Mouse (Mus musculus) bone marrow macrophage, adult 2 months (primary cell): ENCODE results near the gene Tef. TPM values are rescaled to one million over a fixed set of nuclear protein-coding genes. Genes with fewer than 3 reads are reported as not detected.

Source experiments
- H3K27ac ChIP-seq: 2 replicates; pipeline ENCODE4 v1.5.1; 2012; ENCODE audit warnings: low read depth, low read length; ENCODE audit not compliant: insufficient read depth
- H3K4me1 ChIP-seq: 2 replicates; pipeline ENCODE4 v1.6.1; 2012; ENCODE audit warnings: low read length; ENCODE audit not compliant: control insufficient read depth, insufficient read depth
- H3K4me3 ChIP-seq: 2 replicates; pipeline ENCODE4 v1.5.1; 2012; ENCODE audit warnings: mild to moderate bottlenecking, low read length, moderate library complexity; ENCODE audit not compliant: insufficient read depth
- CTCF ChIP-seq: IDR thresholded peaks from 2 replicates; pipeline ENCODE4 v1.5.1; 2012; ENCODE audit warnings: low read depth, mild to moderate bottlenecking, low read length, moderate library complexity
- POLR2A ChIP-seq: IDR thresholded peaks from 2 replicates; pipeline ENCODE4 v1.6.1; 2012; ENCODE audit warnings: mild to moderate bottlenecking, low read depth, low read length, borderline replicate concordance
- polyA plus RNA-seq: library from polyadenylated mRNA; stranded (reverse); fragments of >200 nt; gene quantifications from 2 replicates; pipeline ENCODE4 v1.2.4, GENCODE M21; 2012; ENCODE audit not compliant: missing spikeins, insufficient read depth, insufficient read length

Tef gene
- polyA plus RNA-seq, 1 experiment: 69.3 TPM

DNA sequence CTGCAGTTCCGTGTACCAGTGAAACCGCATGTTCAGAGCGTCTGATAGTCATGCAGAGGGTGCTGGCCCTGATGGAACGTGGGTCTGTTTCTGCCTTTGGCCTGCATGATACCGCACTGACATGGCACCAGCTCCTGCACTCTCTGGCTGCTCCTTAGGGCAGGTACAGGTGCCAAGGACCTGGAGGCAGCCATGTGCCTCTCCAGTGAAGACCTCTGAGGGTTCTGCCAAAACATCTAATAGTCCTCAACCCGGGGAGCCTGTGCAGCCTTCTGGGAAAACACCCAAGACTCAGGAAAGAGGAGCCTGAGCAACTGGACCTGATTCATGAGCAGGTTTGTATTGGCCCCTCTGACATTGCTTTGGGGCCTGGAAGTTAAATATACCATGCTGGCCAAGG is 4.4 kb upstream of the Tef start:
- TF ChIP-seq POLR2A (no peak), CTCF (no peak)
- no peak overlapping the region for H3K4me3 ChIP-seq
- H3K27ac ChIP-seq: no peak overlapping the region
- peaks cover 11% of the 10 kb centered on the region for H3K4me1 ChIP-seq

- Histone ChIP-seq H3K27ac (no peak overlapping the region), H3K4me3 (no peak overlapping the region), H3K4me1 (peaks cover 9% of the 10 kb centered on the region)
- TF ChIP-seq POLR2A: no peak
- TF ChIP-seq CTCF: no peak
These were observed 3.8 kb upstream of the Tef start for GRCm38 (mm10) chr15:81798421-81798820.

DNA sequence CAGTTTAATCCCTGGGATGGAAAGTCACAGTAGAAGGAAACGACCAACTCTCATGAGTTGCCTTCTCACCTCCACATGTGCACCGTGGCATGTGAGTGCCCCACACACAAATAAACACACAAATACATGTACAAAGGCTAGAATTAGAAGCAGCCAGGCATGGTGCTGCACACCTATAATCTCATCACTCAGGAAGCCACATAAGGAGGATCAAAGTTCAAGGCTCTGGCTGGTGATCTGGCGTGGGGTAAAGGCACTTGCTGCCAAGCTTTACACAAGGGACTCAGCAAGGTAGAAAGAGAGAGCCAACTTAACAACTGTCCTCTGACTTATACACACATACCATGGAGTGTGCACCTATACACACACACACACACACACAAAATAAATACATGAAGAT is 1.8 kb upstream of the Tef start:
- TF ChIP-seq CTCF (no peak), POLR2A (no peak)

GRCm38 (mm10) chr15:81802941-81803351 is 725 bp downstream of the Tef start:
- Histone ChIP-seq H3K4me1 (peaks cover 9% of the 10 kb centered on the region), H3K27ac (no peak overlapping the region), H3K4me3 (peak overlapping the region; percentile 31)
- TF ChIP-seq CTCF: no peak
- no peak for TF ChIP-seq POLR2A

More for the DNA sequence above, 1.8 kb upstream of the Tef start:
- Histone ChIP-seq H3K4me3 (no peak overlapping the region), H3K27ac (no peak overlapping the region), H3K4me1 (peaks cover 9% of the 10 kb centered on the region)

DNA sequence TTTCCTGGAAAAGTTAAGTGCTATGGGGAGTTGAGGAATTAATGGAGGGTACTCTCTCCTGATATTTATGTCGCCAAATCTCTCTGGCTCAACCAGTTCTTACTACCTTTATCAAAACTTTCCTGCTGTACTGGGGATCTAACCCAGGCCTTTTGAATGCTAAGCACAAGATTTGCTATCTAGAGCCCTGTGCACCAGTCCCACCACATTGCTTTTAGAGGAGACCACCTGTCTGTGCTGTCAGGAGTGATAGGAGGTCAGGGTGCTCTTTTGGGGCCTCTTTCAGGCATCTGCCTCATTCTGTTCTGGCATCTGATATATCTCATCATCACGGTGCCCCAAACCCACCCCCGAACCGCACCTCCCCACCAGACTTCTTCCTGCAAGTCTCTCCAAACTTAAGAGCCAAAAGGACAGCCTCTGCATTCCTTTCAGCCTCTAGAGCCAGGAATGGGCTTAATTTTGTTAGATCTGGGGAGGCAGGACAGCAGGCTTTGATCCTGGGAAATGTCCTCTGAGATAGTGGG is 1.3 kb downstream of the Tef start:
- H3K27ac ChIP-seq: no peak overlapping the region
- peaks cover 9% of the 10 kb centered on the region for H3K4me1 ChIP-seq
- no peak overlapping the region for H3K4me3 ChIP-seq
- TF ChIP-seq CTCF (no peak), POLR2A (no peak)

DNA sequence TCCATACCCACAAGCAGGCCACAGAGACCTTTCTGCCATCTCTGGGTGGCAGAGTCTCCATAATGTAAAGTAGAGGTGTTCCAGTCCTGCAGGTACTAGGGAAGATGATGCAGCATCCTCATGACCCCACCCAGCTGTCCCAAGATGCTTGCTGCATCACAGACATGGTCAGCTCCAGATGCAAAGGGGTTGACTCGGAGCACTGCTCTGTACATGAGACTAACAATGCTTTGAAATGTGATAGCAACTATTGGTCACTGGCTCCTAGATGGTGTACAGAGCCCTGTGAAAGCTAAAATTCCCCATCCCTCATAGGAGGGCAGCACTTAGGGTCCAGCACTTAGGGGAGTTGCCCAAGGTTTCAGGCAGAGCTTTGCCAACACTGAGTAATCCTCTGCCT is 2.0 kb downstream of the Tef start:
- TF ChIP-seq POLR2A (no peak), CTCF (no peak)
- Histone ChIP-seq H3K4me1 (peaks cover 13% of the 10 kb centered on the region), H3K27ac (no peak overlapping the region), H3K4me3 (no peak overlapping the region)

GRCm38 (mm10) chr15:81804883-81805282 is 2.7 kb downstream of the Tef start:
- Histone ChIP-seq H3K27ac (no peak overlapping the region), H3K4me1 (peaks cover 17% of the 10 kb centered on the region), H3K4me3 (no peak overlapping the region)
- TF ChIP-seq CTCF (no peak), POLR2A (no peak)

GRCm38 (mm10) chr15:81805624-81806023 is 3.4 kb downstream of the Tef start:
- Histone ChIP-seq H3K4me3 (no peak overlapping the region), H3K27ac (no peak overlapping the region), H3K4me1 (peaks cover 17% of the 10 kb centered on the region)
- TF ChIP-seq CTCF: no peak
- TF ChIP-seq POLR2A: no peak

- Histone ChIP-seq H3K4me1 (peaks cover 13% of the 10 kb centered on the region), H3K27ac (no peak overlapping the region), H3K4me3 (no peak overlapping the region)
- TF ChIP-seq CTCF: no peak
- no peak for TF ChIP-seq POLR2A
These were observed 4.6 kb downstream of the Tef start for GRCm38 (mm10) chr15:81806621-81807404.

DNA sequence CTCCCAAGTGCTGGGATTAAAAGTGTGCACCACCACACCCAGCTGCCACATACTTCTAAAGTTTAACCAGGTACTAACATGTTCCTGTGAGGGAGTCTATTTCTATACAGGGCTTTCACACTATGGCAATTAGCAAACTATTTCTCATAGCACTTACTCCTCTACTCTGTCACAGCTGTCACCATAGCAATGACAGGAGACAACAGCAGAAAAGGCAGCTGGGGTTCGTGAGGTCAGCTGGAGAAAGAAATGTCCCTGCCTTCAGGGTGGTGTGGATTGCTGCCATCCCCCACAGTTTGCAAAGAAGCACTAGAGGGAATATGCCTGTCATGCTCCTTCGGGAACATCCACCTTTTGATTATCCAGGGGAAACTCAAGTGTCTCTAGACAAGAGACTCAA is 6.6 kb downstream of the Tef start:
- H3K4me3 ChIP-seq: no peak overlapping the region
- peaks cover 23% of the 10 kb centered on the region for H3K4me1 ChIP-seq
- no peak for TF ChIP-seq POLR2A
- TF ChIP-seq CTCF: no peak
- H3K27ac ChIP-seq: no peak overlapping the region

GRCm38 (mm10) chr15:81809550-81809949 is 7.3 kb downstream of the Tef start:
- TF ChIP-seq CTCF: no peak
- TF ChIP-seq POLR2A: no peak
- no peak overlapping the region for H3K4me3 ChIP-seq

More at GRCm38 (mm10) chr15:81809550-81809949, 7.3 kb downstream of the Tef start:
- peaks cover 31% of the 10 kb centered on the region for H3K4me1 ChIP-seq
- peak overlapping the region; percentile 84; the same call in 1 of the 2 replicates for H3K27ac ChIP-seq
